Mouse (Mus musculus) splenic B cell, adult 2 months (primary cell): ENCODE data around the gene Lancl3.
"Not testable (repeated sequence)": the region's sequence is repeated elsewhere in the genome, so short reads cannot be mapped to it uniquely, and the experiment has no call there.

Experiments used
- DNase-seq: peaks from one replicate; pipeline ENCODE4 v3.0.0-alpha.2; 2011; ENCODE audit warnings: low read depth, low spot score
- H3K27me3 ChIP-seq: 2 replicates; pipeline ENCODE4 v1.6.1; 2012; ENCODE audit warnings: mild to moderate bottlenecking, low read length, moderate library complexity, mixed read lengths; ENCODE audit not compliant: control insufficient read depth, poor library complexity, insufficient read depth, severe bottlenecking
- H3K36me3 ChIP-seq: 2 replicates; pipeline ENCODE4 v1.6.1; 2012; ENCODE audit warnings: mild to moderate bottlenecking, low read length, moderate library complexity, mixed read lengths; ENCODE audit not compliant: control insufficient read depth, poor library complexity, insufficient read depth, severe bottlenecking

Gene Lancl3

DNA sequence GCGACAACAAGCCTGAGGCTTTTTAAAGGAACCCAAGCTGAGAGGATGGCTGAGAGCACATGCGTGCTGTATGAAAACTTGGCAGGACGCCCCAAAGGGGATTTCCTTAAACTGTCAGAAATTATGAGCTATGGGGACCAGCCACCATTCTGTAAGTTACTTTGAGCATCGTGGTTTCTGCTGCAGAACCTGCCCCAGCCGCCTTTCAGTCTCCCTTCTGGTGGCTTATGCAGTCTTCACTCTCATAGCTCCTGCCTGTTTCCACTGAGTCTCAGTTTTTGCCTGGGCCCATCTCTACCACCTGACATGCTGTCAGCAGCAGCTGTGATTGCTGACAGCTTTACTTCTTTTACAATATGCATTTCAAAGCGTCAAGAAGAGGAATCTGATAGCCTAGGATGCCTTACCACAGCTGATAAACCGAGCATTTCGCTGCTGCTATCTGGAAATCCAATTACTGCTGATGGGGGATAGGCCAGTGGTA, 43.7 kb downstream of the Lancl3 start:
- Histone ChIP-seq H3K27me3 (no peaks in the 10 kb centered on the region), H3K36me3 (no peaks in the 10 kb centered on the region)
- DNase-seq = peak; percentile 6

- Histone ChIP-seq H3K27me3 (no peaks in the 10 kb centered on the region), H3K36me3 (no peaks in the 10 kb centered on the region)
- DNase-seq = no peak
Observed at GRCm38 (mm10) chrX:9244603-9245336, 45.1 kb downstream of the Lancl3 start.

DNA sequence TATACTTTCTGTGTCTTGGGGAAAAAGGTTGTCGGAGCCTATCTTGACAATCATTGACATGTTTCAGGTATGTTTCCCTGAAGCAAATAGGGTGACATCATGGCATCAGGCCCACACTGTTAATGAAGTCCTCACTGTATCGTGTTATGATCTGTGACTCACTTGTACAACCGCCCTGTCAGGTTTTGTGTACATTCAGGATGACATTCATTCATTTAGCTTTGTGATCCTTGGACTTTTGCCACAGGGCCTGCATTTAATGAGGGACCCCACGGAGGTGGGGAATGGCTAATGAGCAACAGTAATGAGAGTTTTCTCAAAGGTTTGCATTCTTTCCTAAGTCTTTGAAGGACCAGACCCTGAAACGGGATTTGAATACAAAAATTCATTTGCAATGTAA, 49.2 kb downstream of the Lancl3 start:
- H3K27me3 ChIP-seq = no peaks in the 10 kb centered on the region
- no peaks in the 10 kb centered on the region for H3K36me3 ChIP-seq
- DNase-seq = no peak

GRCm38 (mm10) chrX:9253990-9254389, 54.3 kb downstream of the Lancl3 start:
- no peaks in the 10 kb centered on the region for H3K27me3 ChIP-seq
- no peaks in the 10 kb centered on the region for H3K36me3 ChIP-seq
- DNase-seq = peak; percentile 46

DNA sequence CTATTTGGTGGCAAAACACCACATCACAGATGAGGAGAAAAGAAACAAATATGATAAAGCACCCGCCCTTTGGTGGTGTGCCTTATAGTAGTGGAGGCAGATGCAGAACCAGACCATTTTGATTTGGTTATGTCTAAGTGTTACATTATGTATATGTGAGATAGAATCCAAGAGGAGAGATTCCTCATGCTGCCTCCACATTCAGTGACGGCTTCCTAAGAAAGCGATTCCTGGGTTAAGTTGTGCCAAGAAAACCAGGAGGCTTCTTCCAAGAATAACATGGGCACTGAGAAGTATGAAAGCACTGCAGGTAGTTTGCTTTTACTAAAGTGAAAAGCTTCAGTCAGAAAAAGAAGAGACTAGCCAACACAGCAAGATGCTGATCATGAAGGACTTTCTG, 55.2 kb downstream of the Lancl3 start:
- no peak for DNase-seq
- Histone ChIP-seq H3K27me3 (no peaks in the 10 kb centered on the region), H3K36me3 (no peaks in the 10 kb centered on the region)

- Histone ChIP-seq H3K36me3 (no peaks in the 10 kb centered on the region), H3K27me3 (no peaks in the 10 kb centered on the region)
- no peak for DNase-seq
Observed at GRCm38 (mm10) chrX:9256766-9257165, 57.1 kb downstream of the Lancl3 start, which contains the start of gene Gm14862. TSS of gene Gm14862 (minus strand) at chrX:9256899.

GRCm38 (mm10) chrX:9257831-9258230, 58.1 kb downstream of the Lancl3 start:
- no peaks in the 10 kb centered on the region for H3K27me3 ChIP-seq
- H3K36me3 ChIP-seq = no peaks in the 10 kb centered on the region
- DNase-seq = no peak

DNA sequence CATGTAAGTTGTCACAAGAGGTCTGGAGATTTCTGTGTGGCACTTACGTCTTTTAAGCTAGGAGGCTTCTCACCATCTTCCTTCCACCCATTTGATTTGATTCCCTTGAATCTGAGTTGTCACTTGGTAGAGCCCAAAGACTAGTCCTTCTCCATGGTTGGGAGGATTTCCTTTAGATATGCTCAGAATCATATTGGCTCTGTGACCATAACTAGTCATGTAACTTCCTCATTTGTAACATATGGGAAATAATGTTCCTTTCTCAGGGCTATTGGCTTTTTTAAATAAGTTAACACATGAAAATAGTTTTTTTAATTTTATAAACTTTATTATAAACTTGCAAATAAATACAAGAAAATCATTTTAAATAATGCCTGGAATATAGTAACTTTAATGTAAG, 59.6 kb downstream of the Lancl3 start:
- DNase-seq = no peak
- no peaks in the 10 kb centered on the region for H3K36me3 ChIP-seq
- no peaks in the 10 kb centered on the region for H3K27me3 ChIP-seq

DNA sequence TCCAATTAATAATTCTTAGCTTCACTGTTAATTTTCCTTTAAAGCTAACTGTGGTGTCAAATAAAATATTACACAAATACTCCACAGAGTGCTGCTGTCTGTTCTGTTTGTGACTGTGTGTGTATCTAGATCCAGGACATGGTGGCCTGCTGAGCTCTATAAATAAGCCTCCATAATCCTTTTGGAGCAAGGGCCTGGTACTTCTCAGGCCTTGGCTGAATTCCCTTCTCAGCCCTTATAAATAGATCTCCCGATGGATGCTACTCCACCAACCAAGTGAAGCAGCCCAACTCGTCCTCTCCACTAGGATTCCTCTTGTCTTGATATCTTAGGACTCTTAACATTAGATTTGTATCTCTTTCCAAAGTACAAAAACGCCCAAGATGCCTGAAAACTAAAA, 71.4 kb downstream of the Lancl3 start:
- Histone ChIP-seq H3K36me3 (no peaks in the 10 kb centered on the region), H3K27me3 (no peaks in the 10 kb centered on the region)
- DNase-seq = no peak

GRCm38 (mm10) chrX:9271947-9272459, 72.3 kb downstream of the Lancl3 start:
- Histone ChIP-seq H3K27me3 (no peaks in the 10 kb centered on the region), H3K36me3 (no peaks in the 10 kb centered on the region)
- peak; percentile 2 for DNase-seq

GRCm38 (mm10) chrX:9272460-9273361, 73.0 kb downstream of the Lancl3 start, which contains the start of gene Xk:
TSS of gene Xk (plus strand) at chrX:9272756.
- peak; percentile 71 for DNase-seq
- no peaks in the 10 kb centered on the region for H3K36me3 ChIP-seq

GRCm38 (mm10) chrX:9273377-9274002, 73.8 kb downstream of the Lancl3 start:
- H3K36me3 ChIP-seq = no peaks in the 10 kb centered on the region
- H3K27me3 ChIP-seq = no peaks in the 10 kb centered on the region
- no peak for DNase-seq

More at GRCm38 (mm10) chrX:9272460-9273361, 73.0 kb downstream of the Lancl3 start, which contains the start of gene Xk:
- H3K27me3 ChIP-seq = no peaks in the 10 kb centered on the region

GRCm38 (mm10) chrX:9274321-9274720, 74.6 kb downstream of the Lancl3 start:
- no peaks in the 10 kb centered on the region for H3K27me3 ChIP-seq
- H3K36me3 ChIP-seq = no peaks in the 10 kb centered on the region
- no peak for DNase-seq

GRCm38 (mm10) chrX:9283464-9283863, 83.8 kb downstream of the Lancl3 start, which contains the start of gene H2al1m:
TSS of gene H2al1m (plus strand) at chrX:9283764.
- not testable (repeated sequence) for H3K36me3 ChIP-seq, DNase-seq, H3K27me3 ChIP-seq
